Mouse (Mus musculus): ENCODE measurements around the gene Mpp3. TPM values are rescaled to one million over a fixed set of nuclear protein-coding genes. Genes with fewer than 3 reads are reported as not detected.
A peak's percentile ranks its signal among the peaks of the same experiment; 100 is the strongest.

The Mpp3 gene
- polyA plus RNA-seq, 1 experiment from 2014 or later = 5.7 TPM

DNA sequence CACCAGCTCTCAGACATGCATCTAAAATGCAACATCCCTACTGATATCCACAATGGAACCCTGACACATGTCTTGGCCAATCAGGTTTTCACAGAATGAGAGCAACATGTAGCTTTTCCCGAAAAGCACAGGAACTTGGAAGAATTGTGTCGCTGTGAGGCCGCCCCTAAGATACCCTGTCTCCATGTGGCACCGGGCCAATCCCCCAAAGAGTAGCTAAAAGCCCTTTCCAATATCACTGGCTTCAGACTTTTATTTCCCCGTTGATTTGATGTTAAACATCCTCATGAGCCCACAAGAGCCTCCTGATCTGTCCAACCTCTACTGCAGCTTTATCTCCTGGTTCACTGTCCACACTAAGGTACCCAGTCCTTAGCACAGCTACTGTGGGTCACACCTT is 21.6 kb downstream of the Mpp3 start:
- no peak for ATAC-seq
- Histone ChIP-seq H3K9me3 (ENCODE audit: control insufficient read depth, low read length) (no peaks in the 10 kb centered on the region), H3K4me3 (ENCODE audit: low read length) (no peak overlapping the region), H3K27ac (ENCODE audit: low read length) (no peak overlapping the region), H3K4me1 (ENCODE audit: control insufficient read depth, insufficient read depth, low read length) (no peaks in the 10 kb centered on the region), H3K27me3 (replicated peaks; ENCODE audit: control insufficient read depth, insufficient read depth, low read length) (no peaks in the 10 kb centered on the region), H3K4me2 (ENCODE audit: low read depth, low read length) (no peak overlapping the region), H3K36me3 (ENCODE audit: control insufficient read depth, insufficient read depth, low read length) (no peaks in the 10 kb centered on the region; the same call in 1 of the 2 replicates), H3K9ac (ENCODE audit: low read depth, low read length) (no peak overlapping the region)
- WGBS = 83% methylated on average over 5 of the region's 5 CpGs

DNA sequence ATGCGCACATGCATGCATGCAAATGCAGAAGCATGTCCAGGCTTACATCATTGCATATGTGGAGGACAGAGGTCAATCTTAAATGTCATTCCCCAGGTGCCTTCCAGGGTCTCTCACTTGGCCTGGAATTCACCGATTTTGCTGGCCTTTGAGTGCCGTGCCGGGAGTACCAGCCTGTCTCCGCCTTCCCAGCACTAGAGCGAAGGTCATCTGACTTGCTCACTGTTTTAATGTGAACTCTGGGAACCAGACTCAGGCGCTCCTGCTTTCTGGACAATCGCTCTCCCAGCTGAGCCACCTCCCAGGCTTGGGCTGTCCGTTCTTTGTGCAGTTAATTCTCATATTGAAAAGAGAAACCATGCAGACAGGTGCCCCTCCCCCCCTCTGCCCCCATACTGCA is 22.0 kb downstream of the Mpp3 start:
- WGBS = 57% methylated on average over 9 of the region's 9 CpGs
- H3K27ac ChIP-seq (ENCODE audit: low read length) = 0 out of 2 replicates have a peak overlapping the region, but pooled peaks have one; percentile 2
- H3K4me2 ChIP-seq (ENCODE audit: low read depth, low read length) = no peak overlapping the region
- no peak overlapping the region for H3K9ac ChIP-seq (ENCODE audit: low read depth, low read length)
- no peaks in the 10 kb centered on the region for H3K4me1 ChIP-seq (ENCODE audit: control insufficient read depth, insufficient read depth, low read length)
- no peaks in the 10 kb centered on the region for H3K27me3 ChIP-seq (replicated peaks; ENCODE audit: control insufficient read depth, insufficient read depth, low read length)
- no peaks in the 10 kb centered on the region; the same call in 1 of the 2 replicates for H3K36me3 ChIP-seq (ENCODE audit: control insufficient read depth, insufficient read depth, low read length)
- H3K9me3 ChIP-seq (ENCODE audit: control insufficient read depth, low read length) = no peaks in the 10 kb centered on the region
- peak; percentile 60; the same call in 1 of the 2 replicates for ATAC-seq
- no peak overlapping the region for H3K4me3 ChIP-seq (ENCODE audit: low read length)

DNA sequence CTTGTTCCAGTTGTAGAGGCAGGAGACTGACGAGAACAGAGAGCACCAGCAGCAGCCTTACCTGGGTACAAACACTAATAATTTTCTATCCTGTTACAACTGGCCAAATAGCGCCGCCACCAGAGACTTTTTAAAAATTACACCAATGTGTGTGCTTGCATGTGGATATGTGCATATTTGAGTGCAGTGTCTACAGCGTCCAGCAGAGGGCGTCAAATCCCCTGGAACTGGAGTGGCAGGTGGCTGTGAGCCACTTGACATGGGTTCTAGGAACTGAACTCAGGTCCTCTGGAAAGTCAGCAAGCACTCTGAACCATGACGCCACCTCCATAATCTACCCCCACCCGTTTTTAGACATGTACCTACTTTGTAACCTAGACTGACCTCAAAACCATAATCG is 24.0 kb downstream of the Mpp3 start:
- no peak overlapping the region for H3K4me3 ChIP-seq (ENCODE audit: low read length)
- H3K4me2 ChIP-seq (ENCODE audit: low read depth, low read length) = no peak overlapping the region
- H3K9me3 ChIP-seq (ENCODE audit: control insufficient read depth, low read length) = no peaks in the 10 kb centered on the region
- H3K9ac ChIP-seq (ENCODE audit: low read depth, low read length) = no peak overlapping the region
- ATAC-seq = no peak
- no peaks in the 10 kb centered on the region; the same call in 1 of the 2 replicates for H3K36me3 ChIP-seq (ENCODE audit: control insufficient read depth, insufficient read depth, low read length)
- no peak overlapping the region for H3K27ac ChIP-seq (ENCODE audit: low read length)
- no peaks in the 10 kb centered on the region for H3K4me1 ChIP-seq (ENCODE audit: control insufficient read depth, insufficient read depth, low read length)
- H3K27me3 ChIP-seq (replicated peaks; ENCODE audit: control insufficient read depth, insufficient read depth, low read length) = no peaks in the 10 kb centered on the region
- 91% methylated on average over 8 of the region's 8 CpGs for WGBS

DNA sequence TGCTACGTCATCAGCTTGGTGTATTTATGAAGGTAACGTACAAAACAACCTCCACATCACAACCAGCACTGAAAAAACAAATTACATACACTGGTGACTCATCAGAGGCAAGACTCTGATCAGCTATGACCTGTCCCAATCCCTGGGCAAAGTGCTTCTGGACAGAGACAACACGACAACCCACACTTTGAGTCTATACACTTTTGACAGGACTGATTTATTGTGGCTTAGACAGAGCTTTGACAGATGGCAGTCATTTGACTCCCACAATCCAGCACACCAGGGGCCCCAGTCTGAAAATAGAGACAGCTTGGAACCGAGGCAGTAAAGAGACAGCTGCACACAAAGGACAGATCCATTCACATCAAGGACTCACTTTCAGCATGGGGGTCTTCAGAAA is 28.8 kb downstream of the Mpp3 start:
- no peaks in the 10 kb centered on the region for H3K27me3 ChIP-seq (replicated peaks; ENCODE audit: control insufficient read depth, insufficient read depth, low read length)
- peaks cover 10% of the 10 kb centered on the region; the same call in 1 of the 2 replicates for H3K4me1 ChIP-seq (ENCODE audit: control insufficient read depth, insufficient read depth, low read length)
- no peak overlapping the region for H3K4me3 ChIP-seq (ENCODE audit: low read length)
- H3K9ac ChIP-seq (ENCODE audit: low read depth, low read length) = no peak overlapping the region
- ATAC-seq = peak; percentile 79
- H3K36me3 ChIP-seq (ENCODE audit: control insufficient read depth, insufficient read depth, low read length) = no peaks in the 10 kb centered on the region; the same call in 1 of the 2 replicates
- WGBS = 53% methylated on average over 4 of the region's 4 CpGs
- no peak overlapping the region for H3K27ac ChIP-seq (ENCODE audit: low read length)
- no peak overlapping the region for H3K4me2 ChIP-seq (ENCODE audit: low read depth, low read length)
- no peaks in the 10 kb centered on the region for H3K9me3 ChIP-seq (ENCODE audit: control insufficient read depth, low read length)

DNA sequence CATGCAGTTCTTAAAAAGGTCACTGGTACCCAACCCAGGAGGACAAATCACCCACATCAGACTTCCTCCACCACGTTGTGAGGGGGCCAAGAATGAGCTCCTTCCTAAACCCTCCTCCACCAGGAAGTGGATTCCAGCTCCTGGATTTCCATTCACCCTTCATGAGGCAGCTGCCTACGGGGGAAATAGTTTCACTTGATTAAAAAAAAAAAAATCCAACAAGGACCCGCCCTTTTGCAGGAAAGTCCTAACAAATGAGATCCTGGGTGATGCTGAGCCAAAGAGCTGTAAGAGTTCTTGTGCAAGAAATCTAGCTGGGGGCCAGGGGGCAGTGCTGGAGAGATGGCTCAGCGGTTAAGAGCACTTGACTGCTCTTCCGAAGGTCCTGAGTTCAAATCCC is 30.0 kb downstream of the Mpp3 start:
- WGBS = 45% methylated on average over 5 of the region's 5 CpGs

DNA sequence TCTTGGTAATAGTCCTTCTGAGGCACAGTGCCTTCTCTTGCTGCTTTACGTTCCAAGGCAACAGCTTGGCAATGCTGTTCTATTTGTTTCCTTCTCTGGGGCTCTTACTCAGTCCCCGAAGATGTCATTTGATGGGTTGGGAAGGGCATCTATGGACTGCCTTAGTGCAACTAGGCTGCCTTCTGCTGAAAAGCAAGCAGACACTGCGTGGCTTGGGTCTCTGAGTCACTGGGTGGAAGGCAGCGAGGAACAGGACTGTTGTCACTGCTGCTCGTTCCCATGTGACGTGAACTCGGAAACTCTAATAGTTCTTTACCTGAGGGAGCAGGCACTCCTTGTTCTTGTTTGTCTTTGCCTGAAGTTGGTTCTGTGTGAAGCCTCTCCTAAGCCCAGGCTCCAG is 32.3 kb downstream of the Mpp3 start:
- Histone ChIP-seq H3K27ac (ENCODE audit: low read length) (no peak overlapping the region), H3K9me3 (ENCODE audit: control insufficient read depth, low read length) (no peaks in the 10 kb centered on the region), H3K36me3 (ENCODE audit: control insufficient read depth, insufficient read depth, low read length) (no peaks in the 10 kb centered on the region), H3K27me3 (replicated peaks; ENCODE audit: control insufficient read depth, insufficient read depth, low read length) (no peaks in the 10 kb centered on the region), H3K4me1 (ENCODE audit: control insufficient read depth, insufficient read depth, low read length) (peaks cover 10% of the 10 kb centered on the region; the same call in 1 of the 2 replicates), H3K9ac (ENCODE audit: low read depth, low read length) (no peak overlapping the region), H3K4me3 (ENCODE audit: low read length) (no peak overlapping the region), H3K4me2 (ENCODE audit: low read depth, low read length) (no peak overlapping the region)
- 87% methylated on average over 7 of the region's 7 CpGs for WGBS
- ATAC-seq = no peak

More for the DNA sequence above, 30.0 kb downstream of the Mpp3 start:
- no peak overlapping the region for H3K9ac ChIP-seq (ENCODE audit: low read depth, low read length)
- no peak overlapping the region for H3K4me2 ChIP-seq (ENCODE audit: low read depth, low read length)
- H3K4me1 ChIP-seq (ENCODE audit: control insufficient read depth, insufficient read depth, low read length) = peaks cover 10% of the 10 kb centered on the region; the same call in 1 of the 2 replicates
- H3K27me3 ChIP-seq (replicated peaks; ENCODE audit: control insufficient read depth, insufficient read depth, low read length) = no peaks in the 10 kb centered on the region
- ATAC-seq = no peak
- H3K36me3 ChIP-seq (ENCODE audit: control insufficient read depth, insufficient read depth, low read length) = no peaks in the 10 kb centered on the region
- H3K9me3 ChIP-seq (ENCODE audit: control insufficient read depth, low read length) = no peaks in the 10 kb centered on the region
- H3K27ac ChIP-seq (ENCODE audit: low read length) = 0 out of 2 replicates have a peak overlapping the region, but pooled peaks have one; percentile 11
- no peak overlapping the region for H3K4me3 ChIP-seq (ENCODE audit: low read length)

DNA sequence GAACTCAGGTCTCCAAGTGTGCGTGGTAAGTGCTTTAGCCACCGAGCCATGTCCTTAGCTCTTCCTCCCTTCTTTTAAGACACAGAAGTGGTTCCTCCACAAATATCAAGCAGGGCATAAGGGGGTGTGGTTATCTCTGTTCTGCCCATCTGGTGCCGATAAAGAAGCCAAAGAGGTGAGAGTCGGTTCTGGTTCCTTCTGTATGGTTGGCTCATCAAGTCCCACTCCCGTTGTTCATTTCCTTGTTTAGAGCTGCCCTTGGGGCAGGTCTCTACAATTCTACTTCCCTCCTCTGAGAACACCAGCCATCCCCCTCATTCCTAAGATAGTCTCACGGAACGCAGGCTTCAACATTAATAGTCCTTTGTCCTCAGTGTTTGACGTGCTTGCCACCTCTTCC is 34.2 kb downstream of the Mpp3 start:
- ATAC-seq = no peak
- H3K27me3 ChIP-seq (replicated peaks; ENCODE audit: control insufficient read depth, insufficient read depth, low read length) = no peaks in the 10 kb centered on the region
- no peak overlapping the region for H3K4me2 ChIP-seq (ENCODE audit: low read depth, low read length)
- 67% methylated on average over 8 of the region's 8 CpGs for WGBS
- H3K9me3 ChIP-seq (ENCODE audit: control insufficient read depth, low read length) = no peaks in the 10 kb centered on the region
- H3K4me1 ChIP-seq (ENCODE audit: control insufficient read depth, insufficient read depth, low read length) = peaks cover 10% of the 10 kb centered on the region; the same call in 1 of the 2 replicates
- H3K4me3 ChIP-seq (ENCODE audit: low read length) = no peak overlapping the region
- H3K36me3 ChIP-seq (ENCODE audit: control insufficient read depth, insufficient read depth, low read length) = no peaks in the 10 kb centered on the region
- no peak overlapping the region for H3K27ac ChIP-seq (ENCODE audit: low read length)
- no peak overlapping the region for H3K9ac ChIP-seq (ENCODE audit: low read depth, low read length)

DNA sequence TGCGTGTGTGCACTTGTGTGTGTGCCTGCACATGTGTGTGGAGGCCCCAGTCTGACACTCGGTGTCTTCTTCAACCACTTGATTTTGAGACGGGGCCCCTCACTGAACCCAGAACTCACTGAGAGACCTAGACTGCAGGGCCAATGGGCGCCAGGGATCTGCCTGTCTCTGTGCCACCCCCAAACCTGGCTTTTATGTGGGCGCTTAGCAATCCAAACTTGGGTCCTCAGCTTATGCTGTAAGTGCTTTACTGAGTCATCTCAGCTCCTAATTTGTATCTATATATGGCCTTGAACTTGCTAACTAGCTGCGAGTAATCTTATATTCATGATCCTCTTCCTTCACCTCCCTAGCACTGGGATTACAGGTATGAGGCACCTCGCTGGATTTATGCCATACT is 35.9 kb downstream of the Mpp3 start:
- Histone ChIP-seq H3K4me3 (ENCODE audit: low read length) (no peak overlapping the region), H3K9ac (ENCODE audit: low read depth, low read length) (no peak overlapping the region), H3K36me3 (ENCODE audit: control insufficient read depth, insufficient read depth, low read length) (no peaks in the 10 kb centered on the region), H3K9me3 (ENCODE audit: control insufficient read depth, low read length) (no peaks in the 10 kb centered on the region), H3K4me2 (ENCODE audit: low read depth, low read length) (no peak overlapping the region), H3K27ac (ENCODE audit: low read length) (no peak overlapping the region), H3K4me1 (ENCODE audit: control insufficient read depth, insufficient read depth, low read length) (peaks cover 3% of the 10 kb centered on the region; the same call in 1 of the 2 replicates), H3K27me3 (replicated peaks; ENCODE audit: control insufficient read depth, insufficient read depth, low read length) (no peaks in the 10 kb centered on the region)
- 88% methylated on average over 7 of the region's 7 CpGs for WGBS
- no peak for ATAC-seq

DNA sequence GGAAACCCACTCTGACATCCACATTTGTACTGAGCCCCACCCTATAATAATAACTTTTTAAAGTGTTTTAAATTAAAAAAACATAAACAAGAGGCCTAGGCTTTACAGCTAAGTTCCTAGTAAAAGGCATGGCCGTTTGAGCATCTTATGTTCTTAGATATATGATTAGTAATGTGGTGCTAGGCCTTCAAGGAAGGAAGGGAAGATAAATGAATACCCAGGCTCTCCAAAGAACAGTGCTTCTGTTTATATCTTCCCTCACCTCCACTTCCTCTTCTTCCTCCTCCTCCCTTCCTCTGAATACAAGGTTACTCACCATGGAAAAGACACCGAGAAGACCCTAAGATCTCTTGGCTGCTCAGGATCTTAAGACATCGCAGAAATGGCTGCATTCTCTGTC is 36.4 kb downstream of the Mpp3 start:
- no peaks in the 10 kb centered on the region for H3K36me3 ChIP-seq (ENCODE audit: control insufficient read depth, insufficient read depth, low read length)
- 79% methylated on average over 3 of the region's 3 CpGs for WGBS
- H3K27ac ChIP-seq (ENCODE audit: low read length) = no peak overlapping the region
- H3K9me3 ChIP-seq (ENCODE audit: control insufficient read depth, low read length) = no peaks in the 10 kb centered on the region
- H3K4me1 ChIP-seq (ENCODE audit: control insufficient read depth, insufficient read depth, low read length) = peaks cover 3% of the 10 kb centered on the region; the same call in 1 of the 2 replicates
- no peak for ATAC-seq
- H3K4me2 ChIP-seq (ENCODE audit: low read depth, low read length) = no peak overlapping the region
- H3K27me3 ChIP-seq (replicated peaks; ENCODE audit: control insufficient read depth, insufficient read depth, low read length) = no peaks in the 10 kb centered on the region
- no peak overlapping the region for H3K4me3 ChIP-seq (ENCODE audit: low read length)
- no peak overlapping the region for H3K9ac ChIP-seq (ENCODE audit: low read depth, low read length)

DNA sequence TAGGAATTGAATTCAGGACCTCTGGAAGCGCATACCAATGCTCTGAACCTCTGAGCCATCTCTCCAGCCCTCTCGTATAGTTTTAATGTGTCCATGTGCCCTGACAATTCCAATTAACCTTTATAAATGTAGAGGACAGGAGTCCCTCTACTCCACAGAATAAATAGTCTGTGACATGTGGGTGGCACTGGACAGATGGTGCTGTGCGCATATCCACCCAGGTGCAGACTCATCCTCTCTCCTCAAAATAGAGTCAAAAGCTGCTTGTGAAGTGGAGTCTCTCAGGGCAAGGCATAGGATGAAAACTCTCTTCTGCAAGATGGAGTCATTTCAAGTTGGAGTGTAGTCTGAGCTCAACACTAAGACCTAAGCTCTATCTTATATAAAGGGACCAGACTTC is 38.0 kb downstream of the Mpp3 start:
- WGBS = 91% methylated on average over 3 of the region's 3 CpGs
- Histone ChIP-seq H3K9ac (ENCODE audit: low read depth, low read length) (no peak overlapping the region), H3K27ac (ENCODE audit: low read length) (no peak overlapping the region), H3K4me2 (ENCODE audit: low read depth, low read length) (no peak overlapping the region), H3K4me3 (ENCODE audit: low read length) (no peak overlapping the region), H3K36me3 (ENCODE audit: control insufficient read depth, insufficient read depth, low read length) (no peaks in the 10 kb centered on the region), H3K4me1 (ENCODE audit: control insufficient read depth, insufficient read depth, low read length) (peaks cover 3% of the 10 kb centered on the region; the same call in 1 of the 2 replicates), H3K27me3 (replicated peaks; ENCODE audit: control insufficient read depth, insufficient read depth, low read length) (no peaks in the 10 kb centered on the region), H3K9me3 (ENCODE audit: control insufficient read depth, low read length) (no peaks in the 10 kb centered on the region)
- no peak for ATAC-seq
